Mouse (Mus musculus) ES-Bruce4 (cell line): ENCODE measurements around the gene Mrgprd. TPM values are rescaled to one million over a fixed set of nuclear protein-coding genes. Genes with fewer than 3 reads are reported as not detected.

Experiments
- H3K27ac ChIP-seq: 2 replicates; pipeline ENCODE4 v1.5.1; 2012; ENCODE audit warnings: low read length, inconsistent platforms; ENCODE audit not compliant: insufficient read depth
- H3K27me3 ChIP-seq: 2 replicates; pipeline ENCODE4 v1.6.1; 2012; ENCODE audit warnings: mild to moderate bottlenecking, low read length, inconsistent platforms; ENCODE audit not compliant: control insufficient read depth, poor library complexity, insufficient read depth, severe bottlenecking
- H3K36me3 ChIP-seq: 2 replicates; pipeline ENCODE4 v1.6.1; 2012; ENCODE audit warnings: inconsistent platforms, mild to moderate bottlenecking, low read length, moderate library complexity; ENCODE audit not compliant: control insufficient read depth, poor library complexity, insufficient read depth, severe bottlenecking
- H3K4me1 ChIP-seq: one replicate; pipeline ENCODE4 v1.8.1; 2011; ENCODE audit warnings: low read length; ENCODE audit not compliant: control insufficient read depth, insufficient read depth
- H3K4me3 ChIP-seq: 2 replicates; pipeline ENCODE4 v1.5.1; 2011; ENCODE audit warnings: low read depth, mild to moderate bottlenecking, low read length
- H3K9ac ChIP-seq: 2 replicates; pipeline ENCODE4 v1.6.1; 2012; ENCODE audit warnings: low read depth, mild to moderate bottlenecking, inconsistent platforms; ENCODE audit not compliant: poor library complexity, severe bottlenecking
- H3K9me3 ChIP-seq: replicated peaks from 2 replicates; pipeline ENCODE4 v1.6.1; 2012; ENCODE audit warnings: mild to moderate bottlenecking, low read length, inconsistent platforms; ENCODE audit not compliant: control insufficient read depth, poor library complexity, insufficient read depth, severe bottlenecking
- CTCF ChIP-seq: IDR thresholded peaks from one replicate; pipeline ENCODE4 v1.8.1; 2011; ENCODE audit warnings: low read depth, low read length
- EP300 ChIP-seq: IDR thresholded peaks from 2 replicates; pipeline ENCODE4 v1.6.1; 2011; ENCODE audit warnings: low read depth, low read length; ENCODE audit not compliant: insufficient read depth
- POLR2A ChIP-seq: IDR thresholded peaks from one replicate; pipeline ENCODE4 v1.8.1; 2011; ENCODE audit warnings: low read length; ENCODE audit not compliant: insufficient read depth
- polyA plus RNA-seq: library from polyadenylated mRNA; stranded (reverse); fragments of >200 nt; gene quantifications from 2 replicates; pipeline ENCODE4 v1.2.4, GENCODE M21; 2011; ENCODE audit warnings: low read depth; ENCODE audit not compliant: missing spikeins, insufficient read depth, insufficient read length

The Mrgprd gene
- polyA plus RNA-seq, result not detected in 2 replicates

- Histone ChIP-seq H3K9ac (no peak within 1 kb of the TSS), H3K27me3 (no peaks in the 10 kb centered on the region), H3K4me1 (peaks cover 3% of the 10 kb centered on the region), H3K4me3 (no peak within 1 kb of the TSS), H3K9me3 (no peaks in the 10 kb centered on the region), H3K27ac (no peak within 1 kb of the TSS), H3K36me3 (no peaks in the 10 kb centered on the region)
- TF ChIP-seq POLR2A (no peak), CTCF (no peak), EP300 (no peak)
These were observed at the start of gene Mrgprd for GRCm38 (mm10) chr7:145314785-145315411. Mrgprd (plus strand) TSS chr7:145314835.

- Histone ChIP-seq H3K4me3 (no peak overlapping the region), H3K4me1 (no peaks in the 10 kb centered on the region), H3K9me3 (no peaks in the 10 kb centered on the region), H3K36me3 (0 out of 2 replicates have a peak, but pooled peaks cover 3% of the 10 kb centered on the region), H3K27me3 (no peaks in the 10 kb centered on the region), H3K27ac (no peak overlapping the region), H3K9ac (no peak overlapping the region)
- no peak for TF ChIP-seq CTCF
- TF ChIP-seq EP300, result no peak
- TF ChIP-seq POLR2A, result no peak
These were observed 48.6 kb upstream of the Mrgprd start for GRCm38 (mm10) chr7:145266011-145266410.

GRCm38 (mm10) chr7:145268890-145269289 lies 45.7 kb upstream of the Mrgprd start:
- Histone ChIP-seq H3K9ac (no peak overlapping the region), H3K9me3 (no peaks in the 10 kb centered on the region), H3K4me1 (no peaks in the 10 kb centered on the region), H3K27me3 (no peaks in the 10 kb centered on the region), H3K36me3 (0 out of 2 replicates have a peak, but pooled peaks cover 3% of the 10 kb centered on the region), H3K27ac (no peak overlapping the region), H3K4me3 (no peak overlapping the region)
- TF ChIP-seq POLR2A (no peak), EP300 (no peak), CTCF (no peak)

GRCm38 (mm10) chr7:145270955-145271354 lies 43.7 kb upstream of the Mrgprd start:
- Histone ChIP-seq H3K36me3 (0 out of 2 replicates have a peak, but pooled peaks cover 2% of the 10 kb centered on the region), H3K9ac (no peak overlapping the region), H3K27ac (no peak overlapping the region), H3K4me3 (no peak overlapping the region), H3K9me3 (no peaks in the 10 kb centered on the region), H3K27me3 (no peaks in the 10 kb centered on the region), H3K4me1 (no peaks in the 10 kb centered on the region)
- TF ChIP-seq CTCF (no peak), POLR2A (no peak), EP300 (no peak)

- Histone ChIP-seq H3K27me3 (no peaks in the 10 kb centered on the region), H3K9ac (no peak overlapping the region), H3K9me3 (no peaks in the 10 kb centered on the region), H3K27ac (no peak overlapping the region), H3K4me1 (no peaks in the 10 kb centered on the region), H3K4me3 (no peak overlapping the region), H3K36me3 (no peaks in the 10 kb centered on the region)
- TF ChIP-seq CTCF (no peak), EP300 (no peak), POLR2A (no peak)
These were observed 39.1 kb upstream of the Mrgprd start for GRCm38 (mm10) chr7:145275488-145275887.

- no peak overlapping the region for H3K9ac ChIP-seq
- TF ChIP-seq CTCF, result no peak
- no peak for TF ChIP-seq POLR2A
- no peak for TF ChIP-seq EP300
These were observed 33.2 kb upstream of the Mrgprd start for GRCm38 (mm10) chr7:145281396-145281795.

More at GRCm38 (mm10) chr7:145281396-145281795, 33.2 kb upstream of the Mrgprd start:
- H3K4me3 ChIP-seq, result no peak overlapping the region
- H3K9me3 ChIP-seq, result no peaks in the 10 kb centered on the region
- no peaks in the 10 kb centered on the region for H3K36me3 ChIP-seq
- no peaks in the 10 kb centered on the region for H3K27me3 ChIP-seq
- H3K4me1 ChIP-seq, result peaks cover 3% of the 10 kb centered on the region
- no peak overlapping the region for H3K27ac ChIP-seq
